In the genomic region with DNA sequence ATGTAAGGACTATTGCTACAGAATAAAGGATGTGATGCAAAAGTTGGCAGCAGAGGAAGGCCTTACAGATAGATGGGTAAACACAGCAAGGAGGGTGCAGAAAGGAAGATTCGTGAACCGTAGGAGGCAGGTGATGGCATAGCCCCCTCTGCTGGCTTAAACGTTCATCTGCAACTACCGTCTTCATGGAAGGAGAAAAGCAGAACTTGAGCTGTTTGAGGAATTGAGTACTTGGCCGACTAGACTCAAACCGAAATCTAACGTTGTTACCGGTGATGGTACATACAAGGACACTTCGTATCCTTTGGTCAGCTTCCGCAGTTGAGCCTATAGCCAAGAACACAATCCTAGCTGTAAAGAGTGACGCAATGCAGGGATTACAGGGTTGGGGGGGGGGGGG, we compare ENCODE assay signal across 8 mouse cellular contexts. TPM values are rescaled to one million over a fixed set of nuclear protein-coding genes. Genes with fewer than 3 reads are reported as not detected.
A peak's percentile ranks its signal among the peaks of the same experiment; 100 is the strongest.
DNase-seq lines count a peak whose midpoint lies in the region; ATAC-seq and TF ChIP-seq lines count a peak whose summit lies in the region.

No protein-coding gene starts in this region.

- no peak overlapping the region for H3K9ac ChIP-seq in MEL (ENCODE audit: control insufficient read depth, low read depth, low read length, poor library complexity, severe bottlenecking)
- no peak overlapping the region for H3K9ac ChIP-seq in forebrain, embryonic 14.5 days (ENCODE audit: low read length)
- no peak overlapping the region for H3K9ac ChIP-seq in neural tube, embryonic 14.5 days (replicated peaks; ENCODE audit: low read depth, low read length)

- peak; percentile 63 for ATAC-seq in forebrain, embryonic 14.5 days
- ATAC-seq in neural tube, embryonic 14.5 days (ENCODE audit: low read depth): peak; percentile 54

- no peaks in the 10 kb centered on the region; a peak in 1 of 4 replicates for H3K27me3 ChIP-seq in MEL (ENCODE audit: control insufficient read depth in 1 of 2, insufficient read depth in 2 of 2, low read length in 2 of 2)
- no peaks in the 10 kb centered on the region for H3K27me3 ChIP-seq in forebrain, embryonic 14.5 days (replicated peaks; ENCODE audit: control insufficient read depth, insufficient read depth, low read length)
- H3K27me3 ChIP-seq in neural tube, embryonic 14.5 days (ENCODE audit: control insufficient read depth, insufficient read depth, low read length): no peaks in the 10 kb centered on the region

- H3K9me3 ChIP-seq in MEL (replicated peaks; ENCODE audit: insufficient read depth, low read length): no peaks in the 10 kb centered on the region
- no peaks in the 10 kb centered on the region for H3K9me3 ChIP-seq in forebrain, embryonic 14.5 days (replicated peaks; ENCODE audit: control insufficient read depth, low read length)
- H3K9me3 ChIP-seq in neural tube, embryonic 14.5 days (ENCODE audit: control insufficient read depth, low read length): no peaks in the 10 kb centered on the region

- TF ChIP-seq CTCF in MEL (IDR thresholded peaks at IDR 0.05 in 2 of 3, conservative IDR thresholded peaks at IDR 0.05 in 1 of 3; ENCODE audit: control insufficient read depth in 1 of 3, insufficient read depth in 1 of 3, low read depth in 2 of 3, low read length in 3 of 3, poor library complexity in 1 of 3, severe bottlenecking in 1 of 3): peak; percentile 81 to 93 (median 91)

- peak; percentile 76 for TF ChIP-seq RAD21 in MEL (IDR thresholded peaks at IDR 0.05; ENCODE audit: low read depth, low read length)

- H3K4me3 ChIP-seq in MEL (ENCODE audit: control insufficient read depth in 1 of 2, insufficient read depth in 1 of 2, low read depth in 2 of 2, low read length in 2 of 2): peak overlapping the region; percentile 33 to 48; a peak in 2 of 4 replicates
- H3K4me3 ChIP-seq in forebrain, embryonic 14.5 days (ENCODE audit: low read depth, low read length): no peak overlapping the region
- no peak overlapping the region for H3K4me3 ChIP-seq in neural tube, embryonic 14.5 days (ENCODE audit: low read depth, low read length)

- TF ChIP-seq POLR2A in MEL (IDR thresholded peaks at IDR 0.05; ENCODE audit: control insufficient read depth in 1 of 2, insufficient read depth in 1 of 2, low read depth in 1 of 2, low read length in 2 of 2, poor library complexity in 1 of 2): no peak

- WGBS in forebrain, embryonic 14.5 days: 15% methylated on average over 11 of the region's 11 CpGs
- WGBS in neural tube, embryonic 14.5 days: 21% methylated on average over 11 of the region's 11 CpGs

- H3K4me1 ChIP-seq in MEL (ENCODE audit: control insufficient read depth in 1 of 2, insufficient read depth in 2 of 2, low read length in 2 of 2): no peaks in the 10 kb centered on the region
- no peaks in the 10 kb centered on the region for H3K4me1 ChIP-seq in forebrain, embryonic 14.5 days (ENCODE audit: control insufficient read depth, insufficient read depth, low read length)
- no peaks in the 10 kb centered on the region for H3K4me1 ChIP-seq in neural tube, embryonic 14.5 days (ENCODE audit: control insufficient read depth, insufficient read depth, low read length)

- DNase-seq in MEL (ENCODE audit: low read depth, low spot score): peak; percentile 88
- peak; percentile 16 for DNase-seq in c-Kit-positive CD71-positive TER-119-positive erythroid progenitor cells, embryonic 14.5 days (ENCODE audit: low spot score)
- DNase-seq in forebrain, embryonic 14.5 days (ENCODE audit: low spot score): peak; percentile 78
- DNase-seq in heart, postnatal 36 days: peak; percentile 57 to 59
- DNase-seq in layer of hippocampus, adult 18-20 months (ENCODE audit: low spot score in 2 of 2): peak; percentile 70 to 90
- DNase-seq in lung, adult 18-20 months: peak; percentile 48 to 49
- peak; percentile 51 for DNase-seq in thymus, postnatal 0 days (ENCODE audit: low spot score)

- H3K27ac ChIP-seq in MEL (ENCODE audit: control insufficient read depth, low read depth, low read length): no peak overlapping the region
- no peak overlapping the region for H3K27ac ChIP-seq in forebrain, embryonic 14.5 days (ENCODE audit: low read depth, low read length)
- H3K27ac ChIP-seq in neural tube, embryonic 14.5 days (ENCODE audit: low read depth, low read length): no peak overlapping the region

- peaks cover 0 to 3% of the 10 kb centered on the region in 2 experiments; a peak in 2 of 4 replicates for H3K36me3 ChIP-seq in MEL (ENCODE audit: control insufficient read depth in 1 of 2, insufficient read depth in 2 of 2, low read length in 2 of 2)
- no peaks in the 10 kb centered on the region for H3K36me3 ChIP-seq in forebrain, embryonic 14.5 days (ENCODE audit: control insufficient read depth, insufficient read depth, low read length)
- H3K36me3 ChIP-seq in neural tube, embryonic 14.5 days (ENCODE audit: control insufficient read depth, insufficient read depth, low read length): no peaks in the 10 kb centered on the region

- no peak for TF ChIP-seq EP300 in MEL (IDR thresholded peaks at IDR 0.05; ENCODE audit: low read depth in 1 of 2, low read length in 2 of 2)

- H3K4me2 ChIP-seq in forebrain, embryonic 14.5 days (ENCODE audit: low read length): peak overlapping the region; percentile 10; the same call in 1 of the 2 replicates
- H3K4me2 ChIP-seq in neural tube, embryonic 14.5 days (ENCODE audit: low read depth, low read length): no peak overlapping the region

- H3K79me2 ChIP-seq in MEL (ENCODE audit: control insufficient read depth, insufficient read depth, low read length, poor library complexity): no peaks in the 10 kb centered on the region

- intact Hi-C loops in heart, postnatal 36 days (cut with DNase I): loop anchor here (1.0 to 10.0 kb wide), 3 partner anchors 222 to 755 kb away; no protein-coding TSS in a partner anchor

TF ChIP-seq in MEL, 35 proteins besides CTCF, POLR2A, EP300 and RAD21:
- TF ChIP-seq SMC3 (IDR thresholded peaks at IDR 0.05; ENCODE audit: low read depth, low read length): peak; percentile 93
- no peak for TF ChIP-seq CHD2 (IDR thresholded peaks at IDR 0.05; ENCODE audit: low read length)
- 0 out of 2 replicates have a peak, but pooled peaks have one; percentile 14 for TF ChIP-seq MYB (IDR thresholded peaks at IDR 0.05; ENCODE audit: low read depth, low read length)
- TF ChIP-seq RCOR1 (IDR thresholded peaks at IDR 0.05; ENCODE audit: low read depth, low read length): no peak
- no peak for TF ChIP-seq E2F4 (IDR thresholded peaks at IDR 0.05; ENCODE audit: borderline replicate concordance, low read depth, low read length)
- peak; percentile 71 for TF ChIP-seq ZC3H11A (IDR thresholded peaks at IDR 0.05; ENCODE audit: low read depth, low read length)

RNA-seq across cellular contexts. Expression of gene Prdx6b, which starts 25.4 kb away (rescaled TPM):
- total RNA-seq in MEL (2012; rRNA removed): not detected in 2 replicates
- polyA plus RNA-seq in MEL (2012; ENCODE audit: insufficient read depth in 1 of 2, insufficient read length in 2 of 2, low read depth in 1 of 2, low replicate concordance in 2 of 2, missing spikeins in 1 of 2): not detected
- not detected in 2 replicates for polyA plus RNA-seq in forebrain, embryonic 14.5 days (2014; fragmentation: Nextera tagmentation; extraction: Ambion mirVana)
- not detected for total RNA-seq in heart, postnatal 36 days (2021)
- total RNA-seq in layer of hippocampus, adult 18-20 months (2021): not detected
- not detected in 2 replicates for polyA plus RNA-seq in neural tube, embryonic 14.5 days (2014; fragmentation: Nextera tagmentation; extraction: Ambion mirVana)
- not detected in 2 replicates for polyA plus RNA-seq in thymus, postnatal 0 days (2015; fragmentation: Nextera tagmentation; extraction: Ambion mirVana)

RNA-seq across cellular contexts. Expression of gene Dnajc10, which starts 48.4 kb away (rescaled TPM):
- 53.9 and 65.4 TPM in 2 replicates for total RNA-seq in MEL (2012; rRNA removed)
- 10 to 100 TPM; 35.9 to 51.8 TPM for polyA plus RNA-seq in MEL (2012; ENCODE audit: insufficient read depth in 1 of 2, insufficient read length in 2 of 2, low read depth in 1 of 2, low replicate concordance in 2 of 2, missing spikeins in 1 of 2)
- 60.7 and 62.5 TPM in 2 replicates for polyA plus RNA-seq in forebrain, embryonic 14.5 days (2014; fragmentation: Nextera tagmentation; extraction: Ambion mirVana)
- total RNA-seq in heart, postnatal 36 days (2021): 10 to 100 TPM; 35.0 to 36.4 TPM
- 10 to 100 TPM; 56.3 to 56.7 TPM for total RNA-seq in layer of hippocampus, adult 18-20 months (2021)
- 70.2 and 85.1 TPM in 2 replicates for polyA plus RNA-seq in neural tube, embryonic 14.5 days (2014; fragmentation: Nextera tagmentation; extraction: Ambion mirVana)
- 45.4 and 47.5 TPM in 2 replicates for polyA plus RNA-seq in thymus, postnatal 0 days (2015; fragmentation: Nextera tagmentation; extraction: Ambion mirVana)

Comparison
In these comparisons a context has a peak if more than half of its experiments do, and no peak if none do; other contexts are left out.
1. DNase-seq: peak in every context shown above with its lines; median percentile 88 in MEL; 80 in layer of hippocampus, adult 18-20 months; 78 in forebrain, embryonic 14.5 days; 58 in heart, postnatal 36 days; 51 in thymus, postnatal 0 days; 48 in lung, adult 18-20 months; 16 in c-Kit-positive CD71-positive TER-119-positive erythroid progenitor cells, embryonic 14.5 days.
2. H3K4me3 ChIP-seq: peak in MEL (2 of 2); none in forebrain, embryonic 14.5 days (single experiment) and neural tube, embryonic 14.5 days (single experiment).